Mouse (Mus musculus) CD4-positive, CD25-positive, alpha-beta regulatory T cell, adult 2 months (primary cell): ENCODE results near the gene Usp18.
A peak's percentile ranks its signal among the peaks of the same experiment; 100 is the strongest.

ENCODE experiments used
- DNase-seq: peaks from one replicate; pipeline ENCODE4 v3.0.0-alpha.2; 2012; ENCODE audit warnings: low read depth, low spot score

Usp18 gene

GRCm38 (mm10) chr6:121224993-121225392 lies 20.7 kb upstream of the Usp18 start:
- DNase-seq: no peak

- peak; percentile 55 for DNase-seq
These were observed 19.7 kb upstream of the Usp18 start for GRCm38 (mm10) chr6:121226043-121226442.

- no peak for DNase-seq
These were observed 19.0 kb upstream of the Usp18 start for GRCm38 (mm10) chr6:121226744-121227143.

- DNase-seq: peak; percentile 48
These were observed 17.3 kb upstream of the Usp18 start for GRCm38 (mm10) chr6:121228421-121228820.

GRCm38 (mm10) chr6:121232652-121233051 lies 13.1 kb upstream of the Usp18 start:
- DNase-seq: no peak

- no peak for DNase-seq
These were observed 9.3 kb upstream of the Usp18 start for GRCm38 (mm10) chr6:121236386-121236785.

GRCm38 (mm10) chr6:121238209-121238608 lies 7.5 kb upstream of the Usp18 start:
- DNase-seq: peak; percentile 49

GRCm38 (mm10) chr6:121241780-121242179 lies 3.9 kb upstream of the Usp18 start:
- DNase-seq: peak; percentile 61

- DNase-seq: peak; percentile 59
These were observed 2.5 kb upstream of the Usp18 start for GRCm38 (mm10) chr6:121243161-121243560.

GRCm38 (mm10) chr6:121246037-121246361 lies 293 bp downstream of the Usp18 start:
- DNase-seq: no peak

- DNase-seq: no peak
These were observed 4.7 kb downstream of the Usp18 start for GRCm38 (mm10) chr6:121250406-121250805.

- DNase-seq: no peak
These were observed 5.5 kb downstream of the Usp18 start for GRCm38 (mm10) chr6:121251256-121251655.

- DNase-seq: peak; percentile 88
These were observed 14.8 kb downstream of the Usp18 start for GRCm38 (mm10) chr6:121260548-121260947.

- DNase-seq: no peak
These were observed 15.5 kb downstream of the Usp18 start for GRCm38 (mm10) chr6:121261233-121261632.

GRCm38 (mm10) chr6:121262004-121262403 lies 16.3 kb downstream of the Usp18 start:
- DNase-seq: no peak

GRCm38 (mm10) chr6:121262496-121262895 lies 16.8 kb downstream of the Usp18 start:
- DNase-seq: no peak

GRCm38 (mm10) chr6:121270156-121270555 lies 24.4 kb downstream of the Usp18 start:
- no peak for DNase-seq

- no peak for DNase-seq
These were observed 26.0 kb downstream of the Usp18 start for GRCm38 (mm10) chr6:121271707-121272074.

GRCm38 (mm10) chr6:121272075-121272800 lies 26.5 kb downstream of the Usp18 start:
- DNase-seq: peak; percentile 86

GRCm38 (mm10) chr6:121274356-121274755 lies 28.6 kb downstream of the Usp18 start:
- peak; percentile 81 for DNase-seq

- DNase-seq: no peak
These were observed 38.4 kb downstream of the Usp18 start for GRCm38 (mm10) chr6:121284132-121284531.

- DNase-seq: no peak
These were observed 53.6 kb downstream of the Usp18 start for GRCm38 (mm10) chr6:121299317-121299716.

GRCm38 (mm10) chr6:121299954-121300353 lies 54.2 kb downstream of the Usp18 start, which contains the start of gene Slc6a13:
Gene Slc6a13 (plus strand): TSS chr6:121300227.
- no peak for DNase-seq

GRCm38 (mm10) chr6:121300504-121300903 lies 54.8 kb downstream of the Usp18 start:
- no peak for DNase-seq
